Mouse (Mus musculus) T-helper 2 cell (primary cell): ENCODE measurements at regions not wholly inside any gene's neighbourhood (a gene's known extent, or its start where the extent isn't known, plus 50 kb on each side); places are given as distances from the start of the nearest gene placed in this dataset.

Experiments
- in situ Hi-C: fragments of 300-600 bp; cut with MboI, MseI; formaldehyde crosslinking; loops from one replicate; pipeline ENCODE4 v1.15.1; 2025; ENCODE audit warnings: high pct_unique_total_duplicates

DNA sequence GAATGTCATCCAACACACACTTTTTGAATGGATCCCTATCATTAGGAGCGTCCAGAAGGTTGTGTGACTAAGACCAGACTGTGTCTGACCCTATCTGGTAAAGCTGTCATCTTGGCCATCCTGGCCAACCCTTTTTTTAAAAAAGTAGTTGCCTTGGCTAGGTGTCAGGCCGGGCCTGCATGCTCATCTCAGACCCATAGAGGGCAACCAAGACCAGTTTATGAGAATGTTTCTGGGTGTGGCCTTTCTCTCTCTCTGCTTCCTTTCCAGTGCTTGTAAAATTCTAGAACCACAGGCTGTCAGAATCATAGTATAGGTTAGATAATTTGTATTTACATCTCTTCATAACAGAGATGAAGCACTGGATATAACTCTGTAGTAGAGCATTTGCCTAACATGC lies 62.8 kb upstream of the Las1l start:
- in situ Hi-C loops, result loop anchor here (10.0 to 25.0 kb wide), 3 partner anchors 155 to 1868 kb away; no protein-coding TSS in a partner anchor

DNA sequence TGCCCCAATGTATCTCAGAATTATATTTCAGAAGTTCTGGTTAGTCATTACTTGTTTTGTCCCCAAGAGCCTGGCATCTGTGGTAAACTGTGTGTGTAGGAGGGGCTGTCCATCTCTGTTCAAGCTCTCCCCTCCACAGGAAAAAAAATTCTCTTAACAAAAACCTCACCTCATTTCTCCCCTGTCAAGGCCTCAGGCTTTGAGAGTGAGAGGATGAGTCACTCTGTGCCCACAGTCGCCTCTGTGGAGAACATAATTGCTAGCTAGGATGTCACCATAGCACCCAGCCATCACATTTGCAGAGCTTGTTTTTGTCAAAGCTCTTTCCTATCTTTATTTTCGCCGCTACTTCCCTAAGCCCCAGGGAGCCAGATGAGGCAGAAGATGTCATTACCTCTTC lies 63.6 kb upstream of the Las1l start:
- in situ Hi-C loops, result loop anchor here (25.0 kb wide), 2 partner anchors 867 to 1867 kb away; no protein-coding TSS in a partner anchor

DNA sequence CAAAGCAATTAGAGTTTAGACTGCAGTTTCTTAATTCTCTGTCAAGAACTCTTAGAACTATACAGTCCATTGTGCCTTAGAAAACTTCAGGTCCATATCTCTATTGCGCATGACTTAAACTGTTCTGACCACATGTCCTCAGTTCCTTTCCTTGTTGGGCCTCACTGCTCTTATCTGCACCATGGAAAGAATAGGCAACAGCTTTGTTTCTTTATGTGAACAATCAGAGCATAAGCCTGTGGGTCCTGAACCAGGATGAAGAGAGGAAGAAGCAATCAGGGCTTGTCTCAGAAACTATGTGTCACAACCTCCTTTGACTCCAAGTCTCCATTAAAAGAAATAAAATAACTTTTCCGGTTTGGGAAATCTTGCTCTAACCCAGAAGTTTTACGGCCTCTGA lies 68.6 kb upstream of the Las1l start:
- in situ Hi-C loops, result no loop called here

DNA sequence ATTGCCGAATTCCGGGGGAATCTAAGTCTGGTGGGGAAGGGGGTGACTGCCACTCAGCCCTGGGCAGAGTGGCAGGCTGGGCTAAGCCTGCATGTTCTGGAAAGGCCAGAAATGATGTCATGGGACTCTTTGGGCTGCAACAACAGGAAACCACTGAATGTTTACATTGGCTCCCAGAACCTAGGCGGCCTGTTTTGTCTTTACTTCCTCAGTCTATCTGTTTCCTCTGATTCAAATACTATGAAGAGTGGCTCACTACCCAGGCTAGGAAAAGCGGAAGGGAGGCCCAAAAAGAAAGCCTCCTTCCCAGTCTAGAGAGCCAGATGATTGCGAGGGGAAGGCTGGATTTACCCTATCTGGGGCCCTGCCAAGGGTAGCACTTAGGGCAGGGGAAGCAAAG lies 69.1 kb upstream of the Las1l start:
- in situ Hi-C loops, result no loop called here

GRCm38 (mm10) chrX:96031591-96031990 lies 64.3 kb upstream of the Msn start:
- in situ Hi-C loops, result no loop called here

DNA sequence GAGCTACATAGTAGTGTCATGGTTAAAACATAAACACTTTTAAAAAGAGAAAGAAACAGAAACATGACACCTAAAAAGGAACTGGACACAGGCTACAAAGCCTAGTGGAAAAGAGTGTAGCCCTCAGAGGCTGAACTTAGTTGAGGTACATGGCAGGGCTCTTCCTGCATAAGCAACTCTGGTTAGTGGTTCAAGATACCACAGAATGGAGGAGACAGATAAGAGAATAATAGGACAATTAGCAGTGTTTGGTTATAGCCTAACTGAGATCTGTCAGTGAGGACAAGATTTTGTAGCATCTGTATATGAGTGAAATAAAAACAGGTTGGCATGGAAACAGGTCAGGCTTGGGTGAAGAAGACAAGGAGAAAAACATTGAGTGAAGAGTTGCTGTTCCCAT lies 60.5 kb upstream of the Msn start:
- in situ Hi-C loops, result no loop called here

DNA sequence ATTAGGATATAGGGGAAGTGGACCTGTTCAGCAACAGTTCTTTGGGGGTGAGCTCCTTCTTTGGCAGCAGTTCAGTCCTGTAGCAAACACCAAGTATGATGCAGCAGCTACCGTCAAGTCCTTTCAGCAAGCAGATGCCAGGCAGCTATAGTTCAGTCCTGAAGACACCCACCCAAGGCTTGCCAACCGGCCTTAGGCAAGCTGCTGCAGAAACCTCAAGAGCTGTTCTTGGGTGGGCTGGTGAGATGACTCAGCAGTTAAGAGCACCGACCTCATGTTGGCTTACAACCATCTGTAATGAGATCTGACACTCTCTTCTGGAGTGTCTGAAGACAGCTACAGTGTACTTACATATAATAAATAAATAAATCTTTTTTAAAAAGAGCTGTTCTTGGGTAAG lies 53.6 kb upstream of the Msn start:
- in situ Hi-C loops, result no loop called here
